Mouse (Mus musculus) lung, postnatal 25 days (tissue): Measurements from ENCODE around the gene Dnaja2.

ENCODE experiments used
- DNase-seq: peaks from one replicate; pipeline ENCODE4 v3.0.0; 2022; ENCODE audit warnings: low spot score

The Dnaja2 gene

DNA sequence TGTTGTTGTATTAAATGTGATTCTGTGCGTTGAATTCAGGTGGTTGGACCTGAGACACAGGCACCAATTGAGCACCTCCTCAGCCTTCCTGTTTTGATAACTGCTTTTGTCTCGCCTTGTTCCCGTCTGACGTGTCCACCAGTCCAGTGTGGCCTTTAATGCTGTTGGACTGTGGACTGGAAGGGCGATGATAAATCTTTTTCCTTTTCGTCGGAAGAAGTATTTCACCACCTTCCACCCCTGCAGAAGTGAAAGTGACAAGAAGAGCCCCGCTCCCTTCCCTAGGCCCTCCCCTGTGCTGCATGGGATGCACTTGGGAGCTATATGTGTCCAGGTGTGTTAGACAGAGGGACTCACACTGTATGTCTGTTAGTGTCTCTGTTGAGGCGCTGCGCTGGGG, 54.7 kb downstream of the Dnaja2 start:
- DNase-seq, result no peak

- DNase-seq, result no peak
These were observed 56.6 kb downstream of the Dnaja2 start for GRCm38 (mm10) chr8:85498577-85498976.

- DNase-seq, result no peak
These were observed 58.4 kb downstream of the Dnaja2 start for GRCm38 (mm10) chr8:85496778-85497177.

DNA sequence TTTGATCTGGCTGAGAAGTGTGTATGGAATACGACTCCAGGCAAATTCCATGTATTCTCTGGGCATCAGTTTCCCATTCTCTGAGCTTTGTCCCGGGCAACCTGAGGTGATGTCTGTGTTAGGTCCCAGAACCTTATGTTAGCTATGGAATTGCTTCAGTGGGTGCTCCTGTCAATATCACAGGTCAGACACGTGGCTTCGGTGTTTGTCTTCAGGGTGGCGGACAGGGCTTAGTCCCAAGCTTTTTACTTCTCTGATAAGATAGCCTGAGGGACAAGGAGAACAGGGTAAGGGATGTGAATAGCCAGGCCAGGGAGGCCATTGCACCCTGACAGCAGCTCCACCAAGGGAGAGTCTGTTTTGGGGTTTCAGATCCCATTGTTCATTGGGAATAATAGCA, 59.0 kb downstream of the Dnaja2 start:
- DNase-seq, result no peak

- DNase-seq, result no peak
These were observed 61.9 kb downstream of the Dnaja2 start for GRCm38 (mm10) chr8:85492940-85493931.

GRCm38 (mm10) chr8:85492125-85492875, 62.8 kb downstream of the Dnaja2 start, which contains the start of gene Gpt2:
TSS of gene Gpt2 (plus strand) at chr8:85492576.
- peak; percentile 95 for DNase-seq

- no peak for DNase-seq
These were observed 65.6 kb downstream of the Dnaja2 start for GRCm38 (mm10) chr8:85489546-85489945.

DNA sequence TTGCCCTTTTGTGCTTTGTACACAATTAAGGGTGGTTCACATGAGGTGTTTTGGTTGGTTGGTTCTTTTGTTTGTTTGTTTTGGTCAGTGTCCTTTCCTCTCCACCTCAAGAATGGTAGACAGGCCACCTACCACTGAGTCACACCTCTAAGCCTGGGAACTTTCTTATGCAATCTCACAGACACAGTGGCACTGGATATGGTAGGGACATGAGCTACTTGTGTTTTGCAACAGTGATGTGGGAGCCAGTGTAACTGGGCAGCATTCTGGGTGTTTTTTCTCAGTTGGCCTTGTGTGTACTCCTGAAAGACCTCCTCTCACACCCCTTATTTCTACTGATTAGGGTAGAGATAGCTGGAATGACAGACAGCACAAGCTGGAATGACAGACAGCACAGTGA, 66.5 kb downstream of the Dnaja2 start:
- peak; percentile 26 for DNase-seq

DNA sequence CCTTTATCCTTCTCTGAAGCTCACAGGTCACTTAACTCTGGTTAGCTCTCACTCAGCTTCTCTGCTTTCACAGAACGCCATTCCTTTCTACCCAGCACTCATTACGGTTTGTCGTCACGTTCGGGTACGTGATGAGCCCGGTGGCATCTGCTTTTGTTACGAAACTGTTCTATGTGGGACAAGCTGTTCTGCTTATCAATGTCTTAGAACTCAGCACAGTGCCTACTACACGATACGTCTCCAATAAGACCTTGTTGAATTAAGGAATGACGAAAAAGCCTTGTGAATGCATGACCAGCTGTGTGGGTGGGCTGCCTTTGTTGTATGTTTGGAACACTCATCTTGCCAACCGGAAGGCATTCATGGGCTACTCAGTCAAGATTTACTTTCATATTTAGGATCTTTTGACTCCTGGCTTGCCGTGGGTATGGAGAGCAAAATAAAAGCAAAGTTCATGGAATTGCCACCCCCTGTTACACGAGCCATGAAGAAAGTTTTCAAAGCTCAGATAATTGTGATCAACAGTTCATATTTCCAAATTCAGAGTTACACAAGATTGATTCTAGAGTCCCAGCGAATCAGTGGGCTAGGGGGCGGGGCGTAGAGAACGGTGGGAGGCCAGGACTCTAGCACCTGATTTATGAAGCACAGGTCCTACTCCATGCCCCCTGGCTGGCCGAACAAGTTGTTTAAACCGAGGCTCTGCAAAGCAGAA, 67.1 kb downstream of the Dnaja2 start:
- DNase-seq, result no peak
